ENCODE assay signal across 12 mouse cellular contexts in the genomic region with DNA sequence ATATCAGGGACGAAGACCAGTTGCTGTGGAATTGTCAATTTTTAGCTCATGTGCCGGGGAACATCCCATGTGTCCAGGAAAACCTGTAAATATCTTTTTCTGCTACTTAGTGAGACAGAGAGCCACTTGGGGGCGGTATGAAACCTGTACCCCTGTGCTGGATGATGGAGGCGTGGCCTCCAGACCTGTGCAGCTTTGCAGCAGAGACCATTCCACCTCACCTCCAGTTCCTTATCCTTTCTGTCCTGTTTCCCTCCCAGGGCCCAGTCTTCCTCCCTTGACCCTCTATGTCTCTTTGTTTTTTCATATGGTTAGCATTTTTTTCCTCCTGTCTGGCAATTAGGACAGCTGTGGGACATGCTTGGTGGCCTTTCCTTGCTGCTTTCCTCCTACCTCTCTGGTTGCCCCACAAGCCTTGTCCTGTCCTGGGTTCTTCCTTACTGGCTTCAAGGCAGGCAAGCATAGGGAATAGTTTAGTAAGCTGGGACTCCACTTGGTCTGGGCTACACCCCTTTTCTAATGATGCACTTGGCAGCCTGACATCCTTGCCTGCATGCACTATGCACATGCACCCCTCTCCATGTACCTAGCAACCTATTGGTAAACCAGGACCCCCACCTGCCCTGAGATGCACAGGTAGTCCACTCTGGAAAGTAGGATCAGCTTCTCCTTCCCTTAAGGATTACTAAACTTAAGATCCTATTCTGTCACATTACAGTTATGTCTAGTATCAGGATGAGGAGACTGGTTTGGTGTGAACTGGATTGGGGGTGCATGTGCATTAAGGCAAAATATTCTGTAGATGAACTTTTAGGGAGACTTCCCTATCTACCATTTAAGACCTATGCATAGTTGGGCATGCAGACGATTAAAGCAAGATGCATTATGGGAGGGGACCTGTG. TPM values are rescaled to one million over a fixed set of nuclear protein-coding genes. Genes with fewer than 3 reads are reported as not detected.
DNase-seq lines count a peak whose midpoint lies in the region; ATAC-seq and TF ChIP-seq lines count a peak whose summit lies in the region.
"Had no signal": no experiment of that assay in that cellular context is flagged by ENCODE, and none has a peak within 500 bp of the region (broad histone marks: within the 10 kb centered on the region; RNA-seq: fewer than 3 reads in every experiment).

No protein-coding gene starts in this region.

- no peak for DNase-seq in frontal cortex, postnatal 10 days (ENCODE audit: low spot score in 2 of 2)
- DNase-seq in liver, embryonic 14.5 days (ENCODE audit: low read depth in 3 of 3, low spot score in 3 of 3), result no peak
- peak; percentile 66 for DNase-seq in ES-CJ7 (ENCODE audit: low read depth, low spot score)
- peak; percentile 41 for DNase-seq in lung, postnatal 14 days
- DNase-seq in adrenal gland, postnatal 14 days, result no peak
- DNase-seq in c-Kit-positive CD71-positive TER-119-positive erythroid progenitor cells, embryonic 14.5 days (ENCODE audit: low spot score), result no peak
- DNase-seq: cerebellum, adult 11-12 months had no signal

- H3K27me3 ChIP-seq in liver, embryonic 14.5 days (ENCODE audit: control insufficient read depth, insufficient read depth, low read length), result no peaks in the 10 kb centered on the region; the same call in 1 of the 2 replicates
- peaks cover 21% of the 10 kb centered on the region for H3K27me3 ChIP-seq in liver, embryonic 12.5 days (replicated peaks)

- H3K9ac ChIP-seq in liver, embryonic 14.5 days (replicated peaks), result no peak overlapping the region
- no peak overlapping the region for H3K9ac ChIP-seq in liver, embryonic 12.5 days
- H3K9ac ChIP-seq: heart, embryonic 13.5 days; liver, embryonic 15.5 days had no signal

- H3K27ac ChIP-seq in liver, embryonic 14.5 days, result no peak overlapping the region
- no peak overlapping the region for H3K27ac ChIP-seq in liver, embryonic 12.5 days
- H3K27ac ChIP-seq: heart, embryonic 13.5 days; liver, embryonic 15.5 days had no signal

- no peaks in the 10 kb centered on the region for H3K36me3 ChIP-seq in liver, embryonic 14.5 days (replicated peaks; ENCODE audit: control insufficient read depth, insufficient read depth, low read depth)
- no peaks in the 10 kb centered on the region for H3K36me3 ChIP-seq in liver, embryonic 12.5 days
- H3K36me3 ChIP-seq: heart, embryonic 13.5 days; liver, embryonic 15.5 days had no signal

- no peaks in the 10 kb centered on the region for H3K4me1 ChIP-seq in liver, embryonic 14.5 days (replicated peaks; ENCODE audit: control insufficient read depth in 2 of 2, insufficient read depth in 2 of 2, low read length in 1 of 2)
- H3K4me1 ChIP-seq in liver, embryonic 12.5 days, result no peaks in the 10 kb centered on the region
- H3K4me1 ChIP-seq: heart, embryonic 13.5 days; liver, embryonic 15.5 days had no signal

- WGBS in liver, embryonic 14.5 days (ENCODE audit: insufficient replicate concordance), result 28% methylated on average over 5 of the region's 5 CpGs
- WGBS in liver, embryonic 12.5 days (ENCODE audit: insufficient replicate concordance), result 38% methylated on average over 5 of the region's 5 CpGs

- H3K4me2 ChIP-seq in liver, embryonic 14.5 days (ENCODE audit: low read depth), result no peak overlapping the region
- no peak overlapping the region for H3K4me2 ChIP-seq in liver, embryonic 12.5 days
- H3K4me2 ChIP-seq: heart, embryonic 13.5 days; liver, embryonic 15.5 days had no signal

- TF ChIP-seq CTCF in liver, embryonic 14.5 days (IDR thresholded peaks at IDR 0.05; ENCODE audit: low read depth), result peak; percentile 35; the same call in 1 of the 2 replicates

- no peaks in the 10 kb centered on the region for H3K9me3 ChIP-seq in liver, embryonic 14.5 days (ENCODE audit: control insufficient read depth, low read length)
- no peaks in the 10 kb centered on the region for H3K9me3 ChIP-seq in liver, embryonic 12.5 days (replicated peaks)
- H3K9me3 ChIP-seq: heart, embryonic 13.5 days; liver, embryonic 15.5 days had no signal

- no peak for TF ChIP-seq EP300 in liver, embryonic 14.5 days (IDR thresholded peaks at IDR 0.05; ENCODE audit: low read depth)

- no peak overlapping the region for H3K4me3 ChIP-seq in liver, embryonic 14.5 days (ENCODE audit: insufficient read depth in 1 of 2, low read depth in 2 of 2, low read length in 2 of 2)
- no peak overlapping the region for H3K4me3 ChIP-seq in liver, embryonic 12.5 days
- H3K4me3 ChIP-seq: heart, embryonic 13.5 days; liver, embryonic 15.5 days had no signal

- ATAC-seq in frontal cortex, adult (ENCODE audit: low TSS enrichment), result peak; percentile 20; the same call in 1 of the 2 replicates
- ATAC-seq in liver, embryonic 14.5 days (ENCODE audit: insufficient read depth), result no peak
- no peak for ATAC-seq in liver, embryonic 12.5 days

RNA-seq across cellular contexts. Expression of a gene that starts 9.9 kb away (rescaled TPM):
- polyA plus RNA-seq in liver, embryonic 14.5 days (2012; rRNA removed), result 0.02 and 0.08 TPM in 2 replicates
- polyA plus RNA-seq in liver, embryonic 14.5 days (2014; fragmentation: Nextera tagmentation; extraction: Ambion mirVana), result not detected in 2 replicates
- polyA plus RNA-seq in liver, embryonic 12.5 days (2016; fragmentation: Nextera tagmentation; extraction: Ambion mirVana), result 0.05 and 0.13 TPM in 2 replicates
- total RNA-seq in adrenal gland, postnatal 14 days (2021), result 8.0 and 9.1 TPM in 2 replicates

RNA-seq across cellular contexts. Expression of a gene that starts 13.6 kb away (rescaled TPM):
- 3.2 and 3.4 TPM in 2 replicates for polyA plus RNA-seq in liver, embryonic 14.5 days (2012; rRNA removed)
- 2.7 and 3.1 TPM in 2 replicates for polyA plus RNA-seq in liver, embryonic 14.5 days (2014; fragmentation: Nextera tagmentation; extraction: Ambion mirVana)
- 6.6 and 7.0 TPM in 2 replicates for polyA plus RNA-seq in liver, embryonic 12.5 days (2016; fragmentation: Nextera tagmentation; extraction: Ambion mirVana)
- 23.3 and 26.9 TPM in 2 replicates for total RNA-seq in adrenal gland, postnatal 14 days (2021)

RNA-seq across cellular contexts. Expression of a gene that starts 33.9 kb away (rescaled TPM):
- 13.7 and 19.3 TPM in 2 replicates for polyA plus RNA-seq in liver, embryonic 14.5 days (2012; rRNA removed)
- polyA plus RNA-seq in liver, embryonic 14.5 days (2014; fragmentation: Nextera tagmentation; extraction: Ambion mirVana), result 18.3 and 20.5 TPM in 2 replicates
- 29.0 and 30.4 TPM in 2 replicates for polyA plus RNA-seq in liver, embryonic 12.5 days (2016; fragmentation: Nextera tagmentation; extraction: Ambion mirVana)
- total RNA-seq in adrenal gland, postnatal 14 days (2021), result 98.6 and 101 TPM in 2 replicates

RNA-seq across cellular contexts. Expression of a gene that starts 34.1 kb away (rescaled TPM):
- polyA plus RNA-seq in liver, embryonic 14.5 days (2012; rRNA removed), result 0.19 and 0.58 TPM in 2 replicates
- polyA plus RNA-seq in liver, embryonic 14.5 days (2014; fragmentation: Nextera tagmentation; extraction: Ambion mirVana), result 0.14 and 0.34 TPM in 2 replicates
- polyA plus RNA-seq in liver, embryonic 12.5 days (2016; fragmentation: Nextera tagmentation; extraction: Ambion mirVana), result not detected in 2 replicates
- 11.0 and 11.5 TPM in 2 replicates for total RNA-seq in adrenal gland, postnatal 14 days (2021)
- polyA plus RNA-seq: forebrain, embryonic 11.5 days; liver, embryonic 15.5 days had no signal

RNA-seq across cellular contexts. Expression of a gene that starts 34.2 kb away (rescaled TPM):
- polyA plus RNA-seq in liver, embryonic 14.5 days (2012; rRNA removed), result 0.57 and 0.89 TPM in 2 replicates
- 0.56 and 0.69 TPM in 2 replicates for polyA plus RNA-seq in liver, embryonic 14.5 days (2014; fragmentation: Nextera tagmentation; extraction: Ambion mirVana)
- polyA plus RNA-seq in liver, embryonic 12.5 days (2016; fragmentation: Nextera tagmentation; extraction: Ambion mirVana), result 2.1 and 2.3 TPM in 2 replicates
- total RNA-seq in adrenal gland, postnatal 14 days (2021), result 2.5 TPM in 2 replicates

Comparison
In these comparisons a context has a peak if more than half of its experiments do, and no peak if none do; other contexts are left out.
1. DNase-seq: peak in ES-CJ7 (single experiment) and lung, postnatal 14 days (single experiment); none in frontal cortex, postnatal 10 days (0 of 2), liver, embryonic 14.5 days (0 of 3), adrenal gland, postnatal 14 days (single experiment) and c-Kit-positive CD71-positive TER-119-positive erythroid progenitor cells, embryonic 14.5 days (single experiment).